Mouse (Mus musculus): ENCODE results near the gene Kpna7.
"Not testable (repeated sequence)": the region's sequence is repeated elsewhere in the genome, so short reads cannot be mapped to it uniquely, and the experiment has no call there.

Gene Kpna7

GRCm38 (mm10) chr5:145016761-145017160 is 67.1 kb downstream of the Kpna7 start:
- DNase-seq = not testable (repeated sequence)

GRCm38 (mm10) chr5:145014278-145014677 is 69.6 kb downstream of the Kpna7 start:
- DNase-seq = no peak

DNA sequence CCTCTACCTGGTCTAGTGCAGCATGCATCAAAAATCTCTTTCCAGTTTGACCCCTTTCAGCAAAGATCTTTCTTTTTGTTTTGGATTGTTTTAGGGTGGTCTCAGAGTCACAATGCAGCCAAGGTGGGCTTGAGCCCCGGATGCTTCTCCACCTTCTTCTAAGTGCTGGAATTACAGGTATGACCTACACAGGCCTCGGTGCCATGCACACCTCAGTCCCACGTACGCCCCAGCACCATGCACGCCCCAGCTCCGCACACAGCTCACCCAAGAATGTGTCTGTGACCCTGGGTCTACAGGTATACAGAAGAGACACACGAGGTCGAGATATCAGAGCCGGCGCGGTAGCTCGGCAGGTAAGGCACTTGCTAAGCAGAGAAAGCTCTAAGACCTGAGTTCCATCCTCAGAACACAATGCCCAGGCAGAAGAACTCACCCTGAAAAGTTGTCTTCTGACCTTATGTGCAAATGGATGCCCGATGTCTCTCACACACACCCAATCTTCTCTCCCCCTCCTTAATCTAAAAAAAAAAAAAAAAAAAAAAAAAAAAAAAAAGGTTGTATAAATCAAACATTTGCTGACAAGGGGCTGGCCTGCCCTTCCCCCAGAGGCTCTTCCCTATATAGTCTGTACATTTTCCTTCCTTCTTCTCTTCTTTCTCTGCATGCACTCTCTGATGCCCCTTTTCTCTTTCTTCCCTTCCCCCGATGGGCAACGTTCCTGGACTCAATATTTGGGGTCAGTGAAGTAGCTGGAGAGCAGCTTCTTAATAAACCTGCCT is 74.8 kb downstream of the Kpna7 start:
- DNase-seq = no peak

DNA sequence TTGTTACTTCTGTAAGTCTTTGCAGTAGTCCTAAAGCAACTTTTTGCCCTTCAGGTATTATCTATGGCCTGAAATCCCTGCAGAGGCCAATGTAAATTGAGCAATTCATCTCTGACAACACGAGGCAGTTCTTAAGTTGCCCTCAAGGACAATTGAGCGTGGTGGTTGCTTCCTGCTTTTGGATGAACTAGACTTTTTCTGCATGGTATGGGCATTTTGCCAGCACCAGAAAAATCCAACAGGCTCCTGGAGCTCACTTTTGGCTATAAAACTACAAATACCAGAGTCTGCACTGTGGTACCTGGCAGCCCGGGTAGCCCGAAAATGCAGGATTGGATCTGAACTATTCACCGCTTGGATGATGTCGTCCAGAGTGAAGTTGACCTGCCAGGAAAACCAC is 78.2 kb downstream of the Kpna7 start:
- DNase-seq = no peak

GRCm38 (mm10) chr5:145004495-145004894 is 79.3 kb downstream of the Kpna7 start:
- no peak for DNase-seq

DNA sequence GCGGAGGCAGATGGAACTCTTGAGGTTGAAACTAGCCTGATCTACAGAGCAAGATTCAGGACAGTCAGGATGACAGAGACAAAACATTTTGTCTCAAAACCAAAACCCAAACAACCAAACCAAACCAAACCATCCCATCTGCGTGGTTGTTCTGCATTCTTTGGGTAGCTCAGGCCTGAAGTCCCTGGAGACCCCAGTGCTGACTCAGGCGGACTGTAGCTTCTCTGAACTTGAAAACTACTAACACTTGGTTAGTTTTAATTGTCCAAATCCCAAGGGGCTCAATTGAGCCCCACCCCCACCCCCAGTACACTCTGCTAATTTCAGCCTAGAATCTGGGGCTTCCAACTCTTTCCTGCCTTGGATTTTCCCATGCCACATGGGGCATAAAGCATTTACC is 80.5 kb downstream of the Kpna7 start:
- no peak for DNase-seq

DNA sequence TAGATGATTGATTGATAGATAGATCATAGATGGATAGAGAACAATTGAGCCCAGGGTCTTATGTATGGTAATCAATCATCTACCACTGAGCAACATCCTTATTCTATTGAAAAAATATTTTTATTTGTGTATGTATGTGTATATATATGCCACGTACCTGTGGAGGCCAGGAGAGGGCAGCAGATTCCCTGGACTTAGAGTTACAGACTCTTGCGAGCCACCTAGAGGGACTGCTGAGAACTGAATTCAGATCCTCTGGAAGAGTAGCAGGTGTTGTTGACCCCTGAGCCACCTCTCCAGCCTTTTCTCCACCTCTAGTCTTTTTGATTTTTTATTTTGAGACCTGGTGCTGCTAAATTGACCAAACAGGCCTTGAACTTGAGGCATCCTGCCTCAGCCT is 85.3 kb downstream of the Kpna7 start:
- no peak for DNase-seq

DNA sequence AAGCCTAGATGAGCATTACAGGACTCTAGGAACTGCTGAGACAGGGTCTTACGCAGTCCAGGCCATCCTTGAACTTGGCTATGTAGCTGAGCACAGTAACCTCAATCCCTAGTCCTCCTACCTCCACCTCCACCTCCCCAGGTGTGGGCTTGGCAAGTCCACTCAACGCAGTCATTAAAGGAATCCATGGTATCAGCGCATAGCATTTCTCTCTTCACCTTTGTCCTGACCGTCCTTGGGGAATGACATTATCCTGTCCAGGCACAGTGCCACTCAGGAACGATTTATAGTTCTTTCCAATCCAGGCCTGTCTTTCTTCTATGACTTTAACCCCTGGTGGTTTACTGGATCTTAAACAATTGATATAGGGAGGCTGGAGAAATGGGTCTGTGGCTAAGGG is 93.3 kb downstream of the Kpna7 start:
- DNase-seq = no peak

GRCm38 (mm10) chr5:144990051-144990450 is 93.8 kb downstream of the Kpna7 start:
- no peak for DNase-seq

DNA sequence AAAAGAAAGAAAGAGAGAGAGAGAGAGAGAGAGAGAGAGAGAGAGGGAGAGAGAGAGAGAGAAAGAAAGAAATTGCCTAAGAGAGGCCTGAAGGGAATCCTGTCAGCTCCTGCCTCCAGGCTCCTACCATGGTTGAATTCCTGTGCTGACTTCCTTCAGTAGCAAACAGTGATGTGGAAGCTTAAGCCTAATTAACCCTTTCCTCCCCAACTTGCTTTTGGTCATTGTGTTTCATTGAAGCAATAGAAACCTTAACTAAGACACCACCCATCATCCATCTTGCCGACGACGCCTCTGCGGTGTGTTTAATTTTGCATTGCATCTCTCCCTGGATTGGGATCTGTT is 94.8 kb downstream of the Kpna7 start:
- no peak for DNase-seq

- DNase-seq = peak; percentile 25
Measured at GRCm38 (mm10) chr5:144988340-144989060, 95.3 kb downstream of the Kpna7 start.

GRCm38 (mm10) chr5:144987561-144987960 is 96.3 kb downstream of the Kpna7 start:
- DNase-seq = no peak

DNA sequence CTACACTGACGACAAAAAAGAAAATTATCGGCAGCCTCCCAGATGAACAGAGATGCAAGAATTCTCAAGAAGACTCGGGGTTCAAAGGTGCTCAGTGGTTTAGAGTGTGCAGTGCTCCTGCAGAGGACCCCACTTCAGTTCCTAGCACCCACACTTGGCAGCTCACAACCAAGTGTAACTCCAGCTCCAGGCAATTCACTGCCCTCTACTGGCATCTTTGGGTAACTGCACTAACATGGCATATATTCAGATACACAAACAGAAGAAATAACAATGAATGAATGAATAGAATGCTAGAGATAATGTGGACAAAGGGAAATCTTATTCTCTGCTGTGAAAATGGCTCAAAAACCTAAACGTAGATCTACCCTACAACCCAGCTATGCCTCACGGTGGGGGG is 99.0 kb downstream of the Kpna7 start:
- DNase-seq = no peak

DNA sequence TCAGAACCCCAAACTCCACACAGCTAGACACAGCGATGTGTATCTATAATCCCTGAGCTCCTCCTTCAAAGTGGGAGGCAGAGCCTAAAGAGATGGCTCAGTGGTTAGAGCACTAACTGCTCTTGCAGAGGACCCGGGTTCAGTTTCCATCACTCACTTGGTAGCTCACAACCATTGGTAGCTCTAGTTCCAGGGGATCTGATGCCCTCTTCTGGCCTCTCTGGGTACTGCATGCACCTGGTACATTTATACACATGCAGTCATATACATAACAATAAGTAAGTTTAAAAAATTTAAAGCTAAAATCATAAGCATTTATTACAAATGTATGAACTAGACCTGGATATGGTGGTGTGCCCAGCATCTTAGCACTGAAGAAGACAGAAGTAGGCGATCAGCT is 100.6 kb downstream of the Kpna7 start:
- DNase-seq = no peak

- DNase-seq = no peak
Measured at GRCm38 (mm10) chr5:144979110-144979509, 104.7 kb downstream of the Kpna7 start.

GRCm38 (mm10) chr5:144978533-144979107 is 105.2 kb downstream of the Kpna7 start:
- DNase-seq = no peak

GRCm38 (mm10) chr5:144971266-144971665 is 112.6 kb downstream of the Kpna7 start:
- no peak for DNase-seq

GRCm38 (mm10) chr5:144965639-144966351 is 118.0 kb downstream of the Kpna7 start, which contains the start of gene Smurf1:
Gene Smurf1 (minus strand): TSS chr5:144965847.
- peak; percentile 84 for DNase-seq

- DNase-seq = peak; percentile 85
Measured at GRCm38 (mm10) chr5:144964872-144965638, 118.8 kb downstream of the Kpna7 start.

GRCm38 (mm10) chr5:144964465-144964864 is 119.4 kb downstream of the Kpna7 start:
- DNase-seq = no peak

DNA sequence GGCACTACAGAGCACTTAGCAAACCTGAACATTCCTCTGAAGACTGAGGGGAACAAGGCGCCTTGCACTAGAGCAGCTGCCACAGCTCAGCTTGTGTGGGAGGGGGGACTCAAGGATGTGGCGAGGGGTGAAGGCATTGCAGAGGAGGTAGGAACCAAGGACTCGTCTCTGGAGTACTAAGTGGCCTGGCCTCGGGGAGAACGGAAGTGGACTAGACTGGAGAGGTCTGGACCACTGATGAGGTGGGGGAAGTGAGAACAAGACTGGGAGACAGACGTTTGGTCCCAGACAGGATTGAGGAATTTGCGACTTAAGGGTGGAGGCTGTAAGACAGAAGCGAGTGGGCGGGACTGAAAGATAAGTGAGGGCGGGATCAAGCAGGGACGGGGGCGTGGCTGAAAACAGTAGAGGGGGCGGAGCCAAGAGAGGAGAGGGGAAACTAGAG is 120.0 kb downstream of the Kpna7 start:
- DNase-seq = peak; percentile 53

- DNase-seq = peak; percentile 48
Measured at GRCm38 (mm10) chr5:144963401-144963800, 120.4 kb downstream of the Kpna7 start.

DNA sequence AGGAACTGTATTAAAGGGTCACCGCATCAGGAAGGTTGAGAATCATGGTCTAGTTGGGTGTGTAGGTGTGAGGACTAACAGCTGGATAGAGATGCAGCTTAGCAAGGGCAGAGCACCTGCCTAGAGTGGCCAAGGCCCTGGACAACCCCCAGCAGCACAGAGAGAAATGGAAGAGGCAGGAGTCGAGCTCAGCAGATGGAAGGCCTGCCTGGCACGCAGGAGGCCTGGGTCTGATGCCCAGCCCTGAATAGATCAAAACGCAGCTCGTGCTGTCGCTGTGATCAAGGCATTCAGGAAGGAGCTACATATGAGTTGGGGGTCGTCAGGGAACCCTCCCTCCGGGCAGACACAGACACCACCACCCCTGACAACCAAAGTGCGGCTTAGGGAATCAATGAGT is 125.6 kb downstream of the Kpna7 start:
- DNase-seq = no peak
